Mouse (Mus musculus) thymus, postnatal 14 days (tissue): ENCODE data around the gene Nrxn1.
"Not testable (repeated sequence)": the region's sequence is repeated elsewhere in the genome, so short reads cannot be mapped to it uniquely, and the experiment has no call there.

Experiments
- DNase-seq: peaks from one replicate; pipeline ENCODE4 v3.0.0; 2021

Gene Nrxn1

DNA sequence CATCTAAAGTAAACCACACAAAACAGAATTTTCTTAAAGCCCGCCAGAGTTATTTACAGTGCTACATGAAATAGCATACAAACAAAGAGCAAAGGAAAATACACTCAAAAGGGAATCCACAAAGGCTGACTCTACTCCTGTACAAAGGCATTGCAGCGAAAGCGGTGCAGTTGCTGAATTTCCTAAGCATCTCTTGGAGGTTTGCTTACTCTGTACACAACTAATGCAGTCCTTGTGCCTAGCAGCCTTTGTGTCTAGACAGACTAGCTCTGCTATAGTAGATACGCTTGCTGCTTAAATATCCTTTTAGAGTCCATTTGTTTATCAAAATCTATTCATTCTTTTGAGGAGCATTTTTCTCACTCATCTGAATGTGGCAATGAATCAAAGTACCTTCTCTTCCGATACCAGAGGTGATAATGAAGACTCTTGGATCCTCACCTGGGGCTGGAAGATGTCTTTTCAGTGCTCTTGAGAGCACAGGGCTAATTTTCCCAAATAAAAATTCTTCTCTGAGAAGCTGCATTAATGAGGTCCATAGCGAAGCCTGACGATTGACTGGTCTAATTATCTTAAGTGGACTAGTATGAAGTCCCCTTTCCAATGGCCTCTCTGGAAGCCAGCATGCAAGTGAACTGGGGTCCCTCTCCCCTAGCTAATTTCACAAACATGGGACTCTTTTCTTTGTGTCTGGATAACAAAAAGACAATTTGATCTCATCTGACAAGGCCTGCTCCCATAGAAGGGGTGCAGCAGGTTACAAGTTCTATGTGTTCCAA lies 845.6 kb downstream of the Nrxn1 start:
- no peak for DNase-seq

DNA sequence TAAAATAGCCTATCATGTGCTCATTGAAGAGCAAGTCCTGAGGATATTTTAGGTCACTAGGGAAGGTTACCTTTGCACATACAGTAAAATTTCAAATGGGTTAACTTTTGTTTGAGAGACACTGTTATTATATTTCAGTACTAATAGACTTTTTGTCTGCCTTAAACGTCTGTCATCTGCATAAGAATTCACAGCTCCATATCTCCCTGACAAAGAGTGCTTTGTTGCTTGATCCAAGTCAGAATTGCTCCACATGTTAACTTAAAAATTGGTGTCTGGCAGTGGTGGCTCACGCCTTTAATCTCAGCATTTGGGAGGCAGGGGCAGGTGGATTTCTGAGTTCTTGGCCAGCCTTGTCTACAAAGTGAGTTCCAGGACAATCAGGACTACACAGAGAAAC lies 848.5 kb downstream of the Nrxn1 start:
- no peak for DNase-seq

DNA sequence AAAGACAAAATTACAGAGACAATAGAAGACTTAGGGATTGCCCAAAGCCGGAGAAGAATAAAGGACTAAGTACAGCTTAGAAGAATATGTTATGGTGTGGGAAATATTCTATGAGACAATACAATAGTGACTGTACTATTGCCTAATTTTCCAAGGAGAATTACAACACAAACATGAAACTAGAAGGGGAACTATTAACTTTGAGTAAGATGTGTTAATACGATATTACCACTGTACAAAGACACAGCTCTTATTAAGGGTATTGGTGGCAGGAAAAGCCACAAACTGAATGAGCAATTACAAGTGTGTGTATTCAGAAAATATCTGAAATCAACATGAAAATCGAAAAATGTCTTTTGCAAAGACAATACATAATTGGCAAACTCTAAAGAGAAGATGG lies 853.9 kb downstream of the Nrxn1 start:
- DNase-seq: no peak

DNA sequence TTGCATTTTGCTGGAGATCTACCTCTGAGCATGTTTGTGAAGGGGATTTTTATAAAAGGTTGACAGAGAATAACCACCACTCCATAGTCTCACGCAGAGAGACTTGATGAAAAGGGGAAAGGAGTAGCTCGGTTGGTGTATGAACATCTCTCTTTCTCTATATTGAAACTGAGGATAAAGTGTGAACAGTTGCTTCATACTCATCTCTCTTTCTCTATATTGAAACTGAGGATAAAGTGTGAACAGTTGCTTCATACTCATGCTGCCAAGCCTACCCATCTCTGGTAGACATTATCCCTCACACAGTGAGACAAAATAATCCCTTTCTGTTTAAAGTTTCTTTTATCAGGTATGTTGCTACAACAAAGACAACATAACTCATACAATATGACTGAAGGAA lies 854.4 kb downstream of the Nrxn1 start:
- DNase-seq: no peak

DNA sequence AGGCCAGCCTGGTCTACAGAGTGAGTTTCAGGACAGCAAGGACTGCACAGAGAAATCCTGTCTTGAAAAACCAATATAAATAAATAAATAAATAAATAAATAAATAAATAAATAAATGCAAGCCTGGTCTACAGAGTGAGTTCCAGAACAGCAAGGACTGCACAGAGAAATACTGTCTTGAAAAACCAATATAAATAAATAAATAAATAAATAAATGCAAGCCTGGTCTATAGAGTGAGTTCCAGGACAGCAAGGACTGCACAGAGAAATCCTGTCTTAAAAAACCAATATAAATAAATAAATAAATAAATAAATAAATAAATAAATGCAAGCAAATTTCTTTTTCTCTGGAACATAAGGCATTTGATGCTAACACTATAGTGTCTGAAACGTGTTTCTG lies 857.2 kb downstream of the Nrxn1 start:
- DNase-seq: not testable (repeated sequence)

- DNase-seq: no peak
Measured at GRCm38 (mm10) chr17:90234806-90235205, 858.1 kb downstream of the Nrxn1 start.

GRCm38 (mm10) chr17:90208547-90208946 lies 884.3 kb downstream of the Nrxn1 start:
- DNase-seq: no peak

DNA sequence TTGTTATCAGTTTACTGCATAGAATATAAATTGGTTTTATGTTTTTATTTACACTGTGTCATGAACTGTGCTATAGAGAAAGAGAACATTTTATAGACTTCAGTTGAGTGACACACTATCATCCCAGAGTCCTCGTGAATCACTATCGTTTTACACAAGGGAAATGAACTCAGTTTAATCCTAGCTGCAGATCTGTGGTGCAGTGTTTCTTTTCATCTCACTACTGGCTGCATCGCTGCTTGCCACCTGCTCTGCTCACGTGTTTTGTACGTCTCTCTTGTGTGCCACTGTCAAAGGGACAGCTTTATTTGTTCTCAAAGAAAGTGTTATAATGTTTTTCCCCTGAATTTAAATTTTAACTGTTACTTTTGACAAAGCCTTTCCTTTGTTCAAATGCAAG lies 885.3 kb downstream of the Nrxn1 start:
- DNase-seq: no peak

DNA sequence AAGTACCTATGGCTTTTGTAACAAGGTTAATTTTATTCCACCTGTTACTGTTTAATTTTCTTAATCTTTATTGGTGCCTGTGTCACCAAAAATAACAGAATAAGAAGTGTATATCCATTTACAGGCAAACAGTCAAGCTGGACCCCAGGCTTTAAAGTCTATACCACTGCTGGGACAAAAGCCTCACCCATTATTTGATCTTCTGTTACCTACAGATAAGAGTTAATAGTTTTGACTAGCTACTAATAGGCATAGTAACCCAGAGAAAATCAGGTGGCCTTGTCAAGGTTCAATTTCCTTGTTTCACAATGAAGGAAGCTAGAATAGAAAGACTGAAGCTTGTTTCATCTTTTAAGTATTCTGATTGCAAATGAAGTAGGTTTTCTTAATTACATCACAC lies 888.9 kb downstream of the Nrxn1 start:
- no peak for DNase-seq

DNA sequence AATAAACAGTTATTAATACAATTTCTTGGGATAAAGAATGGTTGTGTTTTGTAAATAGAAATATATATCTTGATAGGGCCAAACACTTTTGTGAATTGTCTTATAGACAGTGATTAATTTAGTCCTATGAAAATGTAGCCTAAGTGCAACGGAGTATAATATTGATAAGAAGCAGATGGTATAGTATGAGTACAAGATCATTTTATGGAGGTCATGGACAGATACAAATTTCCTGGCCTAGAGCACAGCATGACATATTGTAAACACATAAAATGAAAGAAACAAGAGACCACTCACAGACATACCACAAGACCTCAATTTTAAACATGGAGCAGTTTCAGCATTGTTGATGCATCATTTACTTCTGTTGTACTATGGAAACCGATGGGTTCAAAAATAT lies 890.1 kb downstream of the Nrxn1 start:
- no peak for DNase-seq

DNA sequence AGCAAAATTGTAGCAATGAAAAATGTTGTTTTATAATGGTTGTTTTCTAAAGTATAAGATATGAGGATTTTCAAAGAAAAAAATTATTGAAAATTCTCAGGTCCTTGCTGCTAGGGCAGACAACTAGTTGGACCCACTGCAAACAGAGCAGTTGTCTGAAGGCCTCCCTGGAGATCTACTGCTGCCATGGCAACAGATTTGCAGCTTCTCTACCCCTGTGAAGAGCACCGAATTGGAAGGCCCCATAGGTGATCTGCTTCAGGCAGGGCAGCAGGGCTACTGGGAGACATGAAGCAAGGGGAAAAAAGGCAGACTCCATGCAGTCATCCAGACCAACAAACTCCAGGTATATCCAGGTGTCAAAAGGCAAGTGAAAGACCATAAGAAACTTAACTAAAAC lies 896.1 kb downstream of the Nrxn1 start:
- no peak for DNase-seq

DNA sequence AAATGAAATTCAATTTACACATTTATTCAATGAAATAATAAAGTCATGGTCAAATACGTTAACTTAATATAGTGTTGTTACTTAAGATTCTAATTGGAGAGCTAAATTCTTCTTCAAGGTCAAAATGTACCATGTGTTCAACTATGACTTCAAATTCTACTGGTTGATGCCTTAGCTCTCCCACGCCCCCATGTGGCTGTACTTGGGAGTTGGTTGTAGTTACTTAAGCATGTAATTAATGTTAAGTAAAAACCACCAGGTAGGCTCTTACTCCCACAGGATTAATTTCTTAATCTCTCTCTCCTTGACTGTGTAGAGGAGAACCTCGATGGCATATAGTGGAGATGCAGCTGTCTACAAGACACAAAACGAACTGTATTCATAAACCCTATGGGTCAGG lies 951.3 kb downstream of the Nrxn1 start:
- no peak for DNase-seq

- no peak for DNase-seq
Measured at GRCm38 (mm10) chr17:90130836-90131235, 962.0 kb downstream of the Nrxn1 start.

- DNase-seq: no peak
Measured at GRCm38 (mm10) chr17:90129183-90129582, 963.7 kb downstream of the Nrxn1 start.

- no peak for DNase-seq
Measured at GRCm38 (mm10) chr17:90127561-90127960, 965.3 kb downstream of the Nrxn1 start.

- no peak for DNase-seq
Measured at GRCm38 (mm10) chr17:90122796-90123481, 969.9 kb downstream of the Nrxn1 start.

GRCm38 (mm10) chr17:90116241-90116640 lies 976.6 kb downstream of the Nrxn1 start:
- DNase-seq: no peak

- DNase-seq: no peak
Measured at GRCm38 (mm10) chr17:90094999-90095398, 997.9 kb downstream of the Nrxn1 start.

GRCm38 (mm10) chr17:90088314-90088650 lies 1004.6 kb downstream of the Nrxn1 start:
- no peak for DNase-seq

GRCm38 (mm10) chr17:90087616-90088313 lies 1005.1 kb downstream of the Nrxn1 start:
- no peak for DNase-seq

DNA sequence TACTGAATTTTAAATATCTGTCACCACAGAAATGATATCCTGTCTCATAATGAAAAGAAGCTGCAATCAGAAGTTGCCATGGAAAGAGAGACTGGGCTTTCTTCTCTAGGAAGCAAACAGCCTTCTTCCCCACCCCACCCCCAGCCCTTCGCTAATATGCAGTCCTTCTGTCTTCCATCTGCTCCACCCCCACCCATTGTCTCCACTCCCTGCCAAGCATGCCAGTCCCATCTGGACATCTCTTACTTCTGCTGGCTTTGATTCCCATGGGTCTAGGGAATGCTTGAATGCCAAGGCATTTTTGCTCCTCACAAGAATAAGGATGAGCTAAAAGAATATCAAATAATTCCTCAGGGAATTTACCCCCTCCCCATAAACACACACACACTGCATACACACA lies 1006.0 kb downstream of the Nrxn1 start:
- no peak for DNase-seq

GRCm38 (mm10) chr17:90079003-90079402 lies 1013.9 kb downstream of the Nrxn1 start:
- no peak for DNase-seq

DNA sequence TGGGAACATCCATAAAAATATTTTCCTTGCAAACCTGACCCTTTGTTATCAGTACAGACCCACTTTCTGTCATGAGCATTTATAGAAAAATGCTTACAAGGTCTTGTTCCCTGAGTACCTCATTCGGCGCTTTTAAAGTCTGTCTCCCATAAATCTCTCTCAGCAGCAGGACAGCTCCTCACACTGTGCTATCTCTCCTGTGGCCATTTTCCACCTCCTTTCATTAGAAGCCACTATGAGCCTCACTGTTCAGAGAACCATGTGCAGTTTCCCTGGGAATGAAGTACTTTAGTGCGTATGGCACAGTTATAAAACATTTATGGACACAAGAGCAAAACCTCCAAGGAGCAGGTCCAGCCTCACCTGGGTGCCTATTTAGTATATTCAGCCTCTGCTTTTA lies 1014.4 kb downstream of the Nrxn1 start:
- no peak for DNase-seq

DNA sequence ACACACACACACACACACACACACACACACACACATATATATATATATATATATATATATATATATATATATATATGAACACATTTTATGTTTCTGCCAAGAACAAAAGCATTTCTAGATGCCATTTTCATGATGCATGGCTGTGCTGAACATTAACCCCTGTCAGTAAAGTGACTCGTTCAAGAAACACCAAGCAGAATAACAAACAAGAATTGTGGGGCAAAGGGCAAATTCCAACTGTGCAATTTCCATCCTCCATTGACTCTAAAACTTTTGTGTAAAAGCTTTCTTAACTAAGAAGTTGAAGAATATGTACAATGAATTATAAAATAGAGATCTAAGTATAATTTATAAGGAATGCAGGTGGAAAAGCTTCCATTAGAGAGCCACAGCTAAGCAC lies 1030.0 kb downstream of the Nrxn1 start:
- DNase-seq: no peak
